Comparison of ENCODE assay signal across 10 mouse cellular contexts in the genomic region with DNA sequence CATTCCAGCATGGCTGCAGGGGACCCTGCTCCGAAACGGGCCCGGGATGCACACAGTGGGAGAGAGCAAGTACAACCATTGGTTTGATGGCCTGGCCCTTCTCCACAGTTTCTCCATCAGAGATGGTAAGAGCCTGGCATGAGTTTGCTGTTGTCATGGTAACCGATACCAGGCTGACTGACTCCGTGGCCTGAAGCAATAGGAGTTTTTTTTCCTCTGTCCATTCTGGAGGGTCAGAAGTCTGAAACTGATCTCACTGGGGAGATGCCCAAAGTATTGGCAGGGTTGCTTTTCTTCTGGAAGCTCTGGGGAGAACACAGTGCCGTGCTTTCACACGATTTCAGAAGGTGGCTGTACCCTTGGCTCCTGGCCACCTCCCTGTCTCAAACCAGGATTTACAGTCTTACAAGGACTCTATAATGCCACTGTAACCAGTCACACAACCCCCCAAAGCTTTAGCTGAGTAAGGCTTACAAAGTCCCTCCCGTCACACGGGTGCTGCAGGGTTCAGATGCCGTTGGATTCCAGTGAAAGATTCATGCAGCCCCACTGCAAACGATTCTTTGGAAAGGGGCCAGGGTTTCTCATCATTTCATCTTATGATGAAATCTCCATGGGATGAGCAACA. TPM values are rescaled to one million over a fixed set of nuclear protein-coding genes. Genes with fewer than 3 reads are reported as not detected.
DNase-seq lines count a peak whose midpoint lies in the region; ATAC-seq and TF ChIP-seq lines count a peak whose summit lies in the region.
"Had no signal": no experiment of that assay in that cellular context is flagged by ENCODE, and none has a peak within 500 bp of the region (broad histone marks: within the 10 kb centered on the region; RNA-seq: fewer than 3 reads in every experiment).

No protein-coding gene starts in this region.

- no peak overlapping the region for H3K9ac ChIP-seq in heart, embryonic 15.5 days
- no peak overlapping the region for H3K9ac ChIP-seq in heart, adult 2 months (ENCODE audit: low read depth, low read length)
- no peak overlapping the region for H3K9ac ChIP-seq in limb, embryonic 15.5 days
- H3K9ac ChIP-seq: liver, embryonic 15.5 days had no signal

- no peak for DNase-seq in heart, adult 2 months
- DNase-seq in MN1 (ENCODE audit: low spot score): peak; percentile 79
- peak; percentile 81 for DNase-seq in cerebellum, postnatal 14 days
- no peak for DNase-seq in c-Kit-positive CD71-positive TER-119-positive erythroid progenitor cells, embryonic 14.5 days (ENCODE audit: low spot score)
- DNase-seq in gastrocnemius, postnatal 25 days: no peak
- DNase-seq in thymus, postnatal 25 days: no peak

- WGBS in heart, embryonic 15.5 days: 56% methylated on average over 11 of the region's 11 CpGs
- WGBS in heart, adult 2 months: 55% methylated on average over 11 of the region's 11 CpGs
- 23% methylated on average over 11 of the region's 11 CpGs for WGBS in limb, embryonic 15.5 days

- no peaks in the 10 kb centered on the region for H3K9me3 ChIP-seq in heart, embryonic 15.5 days (replicated peaks)
- H3K9me3 ChIP-seq in limb, embryonic 15.5 days: no peaks in the 10 kb centered on the region

- no peaks in the 10 kb centered on the region for H3K27me3 ChIP-seq in heart, embryonic 15.5 days
- H3K27me3 ChIP-seq in heart, adult 2 months (ENCODE audit: control insufficient read depth, insufficient read depth, low read length): no peaks in the 10 kb centered on the region
- H3K27me3 ChIP-seq in limb, embryonic 15.5 days: no peaks in the 10 kb centered on the region
- H3K27me3 ChIP-seq: liver, embryonic 15.5 days had no signal

- no peak for TF ChIP-seq CTCF in heart, adult 2 months (IDR thresholded peaks at IDR 0.05)

- no peak overlapping the region for H3K4me3 ChIP-seq in heart, embryonic 15.5 days
- H3K4me3 ChIP-seq in heart, adult 2 months: no peak overlapping the region
- no peak overlapping the region for H3K4me3 ChIP-seq in limb, embryonic 15.5 days
- H3K4me3 ChIP-seq: liver, embryonic 15.5 days had no signal

- no peak for ATAC-seq in heart, embryonic 15.5 days (replicated peaks; ENCODE audit: insufficient number of reproducible peaks, insufficient read depth, low FRiP score, low read depth)
- ATAC-seq in limb, embryonic 15.5 days (ENCODE audit: insufficient number of reproducible peaks, low FRiP score, low TSS enrichment, low read depth): peak; percentile 46; the same call in 1 of the 2 replicates

- intact Hi-C loops in heart, adult 2 months (cut with DNase I): no loop called here

- TF ChIP-seq EP300 in heart, adult 2 months (IDR thresholded peaks at IDR 0.05; ENCODE audit: insufficient read depth, low read depth, low read length): no peak

- no peak overlapping the region for H3K27ac ChIP-seq in heart, embryonic 15.5 days
- H3K27ac ChIP-seq in heart, adult 2 months: no peak overlapping the region
- peak overlapping the region; percentile 63; the same call in 1 of the 2 replicates for H3K27ac ChIP-seq in limb, embryonic 15.5 days
- H3K27ac ChIP-seq: liver, embryonic 15.5 days had no signal

- H3K79me2 ChIP-seq in heart, adult 2 months (replicated peaks; ENCODE audit: control insufficient read depth, insufficient read depth, low read length): no peaks in the 10 kb centered on the region

- H3K4me1 ChIP-seq in heart, embryonic 15.5 days (replicated peaks): peaks cover 5% of the 10 kb centered on the region; the same call in 1 of the 2 replicates
- H3K4me1 ChIP-seq in heart, adult 2 months (ENCODE audit: control insufficient read depth, insufficient read depth, low read length): no peaks in the 10 kb centered on the region
- H3K4me1 ChIP-seq in limb, embryonic 15.5 days: peaks cover 15% of the 10 kb centered on the region

- peak overlapping the region; percentile 6; the same call in 1 of the 2 replicates for H3K4me2 ChIP-seq in heart, embryonic 15.5 days
- H3K4me2 ChIP-seq in limb, embryonic 15.5 days: peak overlapping the region; percentile 24
- H3K4me2 ChIP-seq: liver, embryonic 15.5 days had no signal

- H3K36me3 ChIP-seq in heart, embryonic 15.5 days: no peaks in the 10 kb centered on the region
- no peaks in the 10 kb centered on the region for H3K36me3 ChIP-seq in heart, adult 2 months (ENCODE audit: control insufficient read depth, insufficient read depth, low read length)
- no peaks in the 10 kb centered on the region for H3K36me3 ChIP-seq in limb, embryonic 15.5 days
- H3K36me3 ChIP-seq: G1E had no signal

- no peak for TF ChIP-seq POLR2A in heart, adult 2 months (IDR thresholded peaks at IDR 0.05; ENCODE audit: insufficient read depth, low read depth, low read length)

RNA-seq across cellular contexts. Expression of gene Bco1, which starts 2.0 kb away (rescaled TPM):
- 0.16 TPM in 1 of 2 replicates, not detected in the other for polyA plus RNA-seq in heart, embryonic 15.5 days (2015; fragmentation: Nextera tagmentation; extraction: Ambion mirVana)
- not detected for total RNA-seq in heart, adult 2 months (2021)
- polyA plus RNA-seq in heart, adult 2 months (2012; rRNA removed): 0.06 TPM in 1 of 2 replicates, not detected in the other
- polyA plus RNA-seq in limb, embryonic 15.5 days (2015; fragmentation: Nextera tagmentation; extraction: Ambion mirVana): 0.35 and 0.47 TPM in 2 replicates
- not detected for total RNA-seq in gastrocnemius, postnatal 25 days (2021)
- total RNA-seq: G1E had no signal
- polyA plus RNA-seq: G1E had no signal

RNA-seq across cellular contexts. Expression of gene Pkd1l2, which starts 15.4 kb away (rescaled TPM):
- 0.05 and 0.08 TPM in 2 replicates for polyA plus RNA-seq in heart, embryonic 15.5 days (2015; fragmentation: Nextera tagmentation; extraction: Ambion mirVana)
- total RNA-seq in heart, adult 2 months (2021): not detected
- 0.06 TPM in 1 of 2 replicates, not detected in the other for polyA plus RNA-seq in heart, adult 2 months (2012; rRNA removed)
- 0.21 and 0.41 TPM in 2 replicates for polyA plus RNA-seq in limb, embryonic 15.5 days (2015; fragmentation: Nextera tagmentation; extraction: Ambion mirVana)
- total RNA-seq in gastrocnemius, postnatal 25 days (2021): under 1 TPM; 0.08 to 0.19 TPM
- polyA plus RNA-seq: liver, embryonic 15.5 days had no signal

Comparison
In these comparisons a context has a peak if more than half of its experiments do, and no peak if none do; other contexts are left out.
1. DNase-seq: peak in MN1 (single experiment) and cerebellum, postnatal 14 days (2 of 2); none in heart, adult 2 months (0 of 2), c-Kit-positive CD71-positive TER-119-positive erythroid progenitor cells, embryonic 14.5 days (single experiment), gastrocnemius, postnatal 25 days (single experiment) and thymus, postnatal 25 days (single experiment).